Mouse (Mus musculus) thymus, adult 2 months (tissue): ENCODE measurements around the gene BC055324.

Experiments used
- CTCF ChIP-seq: fragments of 200-500 bp; IDR thresholded peaks from 2 replicates; pipeline ENCODE4 v1.5.1; 2012; ENCODE audit warnings: mild to moderate bottlenecking, control low read depth, low read length, moderate library complexity, borderline replicate concordance; ENCODE audit not compliant: control insufficient read depth, poor library complexity, insufficient read depth; ENCODE audit errors: extremely low read depth
- POLR2A ChIP-seq: fragments of 200-500 bp; IDR thresholded peaks from 2 replicates; pipeline ENCODE4 v1.6.1; 2012; ENCODE audit warnings: mild to moderate bottlenecking, low read length, control low read depth, moderate library complexity; ENCODE audit not compliant: control insufficient read depth, poor library complexity, insufficient read depth; ENCODE audit errors: extremely low read depth

DNA sequence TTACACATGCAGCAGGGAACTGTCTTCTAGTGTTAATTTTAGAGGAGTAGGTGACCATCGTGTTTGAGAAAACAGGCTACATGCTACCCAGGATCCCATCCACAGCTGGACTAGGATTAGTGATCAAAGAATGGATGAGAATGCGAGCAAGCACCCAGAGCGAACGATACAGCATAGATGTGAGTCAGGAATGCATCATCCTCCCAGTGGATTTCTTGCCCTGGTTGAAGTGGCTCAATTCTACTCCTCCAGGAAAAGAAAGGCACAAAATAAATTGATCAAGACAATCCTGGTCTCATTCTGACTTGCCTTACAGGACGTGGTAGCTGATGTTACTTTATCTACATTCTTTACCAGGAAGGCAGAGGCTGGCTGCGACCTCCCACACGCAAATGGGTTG is 65.8 kb downstream of the BC055324 start, which contains the start of gene Scyl3:
- TF ChIP-seq POLR2A (no peak), CTCF (no peak)
